Mouse (Mus musculus) gonadal fat pad, adult 2 months (tissue): Measurements from ENCODE around the gene Card19. TPM values are rescaled to one million over a fixed set of nuclear protein-coding genes. Genes with fewer than 3 reads are reported as not detected.

Experiments used
- DNase-seq: peaks from one replicate; pipeline ENCODE4 v3.0.0-alpha.2; 2012; ENCODE audit warnings: low read depth
- polyA plus RNA-seq: library from polyadenylated mRNA; depleted of rRNA; stranded (reverse); fragments of >200 nt; gene quantifications from 2 replicates; pipeline ENCODE4 v1.2.3, GENCODE M21; 2012

Card19 gene
- polyA plus RNA-seq, 1 experiment: 108 TPM

GRCm38 (mm10) chr13:49225633-49226032 lies 9.8 kb upstream of the Card19 start:
- no peak for DNase-seq

- DNase-seq: no peak
Measured at GRCm38 (mm10) chr13:49225159-49225558, 9.3 kb upstream of the Card19 start.

GRCm38 (mm10) chr13:49224729-49225128 lies 8.9 kb upstream of the Card19 start:
- DNase-seq: no peak

GRCm38 (mm10) chr13:49224314-49224713 lies 8.5 kb upstream of the Card19 start:
- no peak for DNase-seq

- no peak for DNase-seq
Measured at GRCm38 (mm10) chr13:49220912-49221311, 5.1 kb upstream of the Card19 start.

GRCm38 (mm10) chr13:49219367-49219766 lies 3.5 kb upstream of the Card19 start:
- no peak for DNase-seq

- no peak for DNase-seq
Measured at GRCm38 (mm10) chr13:49218651-49219050, 2.8 kb upstream of the Card19 start.

GRCm38 (mm10) chr13:49216808-49217561 lies 1.1 kb upstream of the Card19 start:
- DNase-seq: no peak

GRCm38 (mm10) chr13:49216220-49216552 lies 349 bp upstream of the Card19 start:
- no peak for DNase-seq

- DNase-seq: no peak
Measured at GRCm38 (mm10) chr13:49215128-49215503, 721 bp downstream of the Card19 start.

GRCm38 (mm10) chr13:49214454-49214853 lies 1.4 kb downstream of the Card19 start:
- no peak for DNase-seq

GRCm38 (mm10) chr13:49213531-49213932 lies 2.3 kb downstream of the Card19 start:
- no peak for DNase-seq

GRCm38 (mm10) chr13:49212711-49213500 lies 2.9 kb downstream of the Card19 start:
- DNase-seq: no peak

GRCm38 (mm10) chr13:49209306-49209705 lies 6.5 kb downstream of the Card19 start:
- DNase-seq: no peak

GRCm38 (mm10) chr13:49206341-49206740 lies 9.5 kb downstream of the Card19 start:
- DNase-seq: no peak

- no peak for DNase-seq
Measured at GRCm38 (mm10) chr13:49205381-49205998, 10.3 kb downstream of the Card19 start.

GRCm38 (mm10) chr13:49202556-49202955 lies 13.3 kb downstream of the Card19 start:
- DNase-seq: no peak

GRCm38 (mm10) chr13:49200688-49201087 lies 15.1 kb downstream of the Card19 start:
- no peak for DNase-seq

GRCm38 (mm10) chr13:49199891-49200290 lies 15.9 kb downstream of the Card19 start:
- no peak for DNase-seq

- no peak for DNase-seq
Measured at GRCm38 (mm10) chr13:49198734-49199133, 17.1 kb downstream of the Card19 start.

- no peak for DNase-seq
Measured at GRCm38 (mm10) chr13:49196766-49197165, 19.1 kb downstream of the Card19 start.

- no peak for DNase-seq
Measured at GRCm38 (mm10) chr13:49196211-49196610, 19.6 kb downstream of the Card19 start.

- no peak for DNase-seq
Measured at GRCm38 (mm10) chr13:49195651-49196050, 20.2 kb downstream of the Card19 start.
